Comparison of ENCODE assay signal across 24 mouse cellular contexts in genomic region chr2:94162141-94162540, GRCm38 (mm10). TPM values are rescaled to one million over a fixed set of nuclear protein-coding genes. Genes with fewer than 3 reads are reported as not detected.
DNase-seq lines count a peak whose midpoint lies in the region; ATAC-seq and TF ChIP-seq lines count a peak whose summit lies in the region.
"Had no signal": no experiment of that assay in that cellular context is flagged by ENCODE, and none has a peak within 500 bp of the region (broad histone marks: within the 10 kb centered on the region; RNA-seq: fewer than 3 reads in every experiment).

No protein-coding gene starts in this region.

- H3K79me2 ChIP-seq in liver, adult 2 months (ENCODE audit: control insufficient read depth, insufficient read depth, low read length): peaks cover 3% of the 10 kb centered on the region; the same call in 1 of the 2 replicates

- DNase-seq in limb, embryonic 11.5 days (ENCODE audit: low spot score): peak; percentile 5
- DNase-seq in limb, embryonic 10.5 days (ENCODE audit: low spot score): no peak
- peak; percentile 74 for DNase-seq in liver, adult 2 months (ENCODE audit: extremely low read depth, low read depth, low spot score)
- peak; percentile 68 for DNase-seq in adipocyte (ENCODE audit: low spot score)
- DNase-seq in kidney, adult 8-10 months: no peak
- no peak for DNase-seq in forebrain, embryonic 14.5 days (ENCODE audit: low spot score)
- DNase-seq: adrenal gland, adult 2 months; adrenal gland, adult 8-10 months; adrenal gland, postnatal 10 days; adrenal gland, postnatal 14 days; adrenal gland, postnatal 25 days; adrenal gland, postnatal 36 days; B cell, adult 2 months; cerebellum, adult 11 months; cerebellum, adult 11-12 months; cerebellum, adult 18-20 months; cerebellum, adult 2 months had no signal

- 73% methylated on average over 6 of the region's 6 CpGs for WGBS in limb, embryonic 11.5 days
- WGBS in limb, embryonic 10.5 days: 75% methylated on average over 6 of the region's 6 CpGs
- WGBS in liver, adult 2 months: 29% methylated on average over 6 of the region's 6 CpGs
- WGBS in liver, embryonic 12.5 days (ENCODE audit: insufficient replicate concordance): 59% methylated on average over 6 of the region's 6 CpGs
- WGBS in forebrain, embryonic 14.5 days: 70% methylated on average over 6 of the region's 6 CpGs

- no peak overlapping the region for H3K27ac ChIP-seq in limb, embryonic 11.5 days (replicated peaks; ENCODE audit: low read depth, low read length)
- no peak overlapping the region for H3K27ac ChIP-seq in limb, embryonic 10.5 days
- H3K27ac ChIP-seq in liver, adult 2 months (replicated peaks; ENCODE audit: insufficient read depth, low read depth, low read length): no peak overlapping the region
- H3K27ac ChIP-seq in liver, embryonic 12.5 days: no peak overlapping the region
- peak overlapping the region; percentile 93 for H3K27ac ChIP-seq in brown adipose tissue, adult 24 weeks (replicated peaks; ENCODE audit: low read depth, low read length)
- H3K27ac ChIP-seq in forebrain, embryonic 14.5 days (ENCODE audit: low read depth, low read length): no peak overlapping the region

- H3K4me1 ChIP-seq in limb, embryonic 11.5 days (ENCODE audit: control insufficient read depth, insufficient read depth, low read length): no peaks in the 10 kb centered on the region
- peaks cover 6% of the 10 kb centered on the region; the same call in 1 of the 2 replicates for H3K4me1 ChIP-seq in limb, embryonic 10.5 days
- H3K4me1 ChIP-seq in liver, adult 2 months (ENCODE audit: control insufficient read depth, insufficient read depth, low read length): peaks cover 2% of the 10 kb centered on the region; the same call in 1 of the 2 replicates
- H3K4me1 ChIP-seq in liver, embryonic 12.5 days: peaks cover 6% of the 10 kb centered on the region
- H3K4me1 ChIP-seq in brown adipose tissue, adult 24 weeks (ENCODE audit: control insufficient read depth, insufficient read depth, insufficient read length, low read length): peaks cover 5% of the 10 kb centered on the region; the same call in 1 of the 2 replicates
- H3K4me1 ChIP-seq in forebrain, embryonic 14.5 days (ENCODE audit: control insufficient read depth, insufficient read depth, low read length): peaks cover 4% of the 10 kb centered on the region; the same call in 1 of the 2 replicates

- TF ChIP-seq POLR2A in liver, adult 2 months (IDR thresholded peaks at IDR 0.05; ENCODE audit: extremely low read depth, insufficient read depth, low read length): no peak

- no peak for ATAC-seq in limb, embryonic 11.5 days (ENCODE audit: insufficient number of reproducible peaks, low FRiP score, low TSS enrichment, low read depth)
- no peak for ATAC-seq in liver, embryonic 12.5 days
- ATAC-seq in forebrain, embryonic 14.5 days: no peak
- ATAC-seq: activated CD4-positive, CD25-positive, alpha-beta regulatory T cell, adult 4 months; CD4-positive, CD25-positive, alpha-beta regulatory T cell, adult 4 months; Patski had no signal

- TF ChIP-seq CTCF in liver, adult 2 months (IDR thresholded peaks at IDR 0.05; ENCODE audit: low read depth, low read length): no peak

- no peaks in the 10 kb centered on the region for H3K9me3 ChIP-seq in limb, embryonic 11.5 days (ENCODE audit: control insufficient read depth, low read length)
- H3K9me3 ChIP-seq in limb, embryonic 10.5 days (replicated peaks): no peaks in the 10 kb centered on the region
- H3K9me3 ChIP-seq in liver, embryonic 12.5 days (replicated peaks): no peaks in the 10 kb centered on the region
- H3K9me3 ChIP-seq in forebrain, embryonic 14.5 days (replicated peaks; ENCODE audit: control insufficient read depth, low read length): no peaks in the 10 kb centered on the region
- H3K9me3 ChIP-seq: G1E had no signal

- no peaks in the 10 kb centered on the region for H3K27me3 ChIP-seq in limb, embryonic 11.5 days (ENCODE audit: control insufficient read depth, insufficient read depth, low read length)
- no peaks in the 10 kb centered on the region for H3K27me3 ChIP-seq in limb, embryonic 10.5 days (ENCODE audit: low read depth, poor library complexity, severe bottlenecking)
- H3K27me3 ChIP-seq in liver, adult 2 months (ENCODE audit: control insufficient read depth, insufficient read depth, low read length): no peaks in the 10 kb centered on the region
- peaks cover 6% of the 10 kb centered on the region; the same call in 1 of the 2 replicates for H3K27me3 ChIP-seq in liver, embryonic 12.5 days (replicated peaks)
- no peaks in the 10 kb centered on the region for H3K27me3 ChIP-seq in forebrain, embryonic 14.5 days (replicated peaks; ENCODE audit: control insufficient read depth, insufficient read depth, low read length)
- H3K27me3 ChIP-seq: CH12.LX had no signal

- no peak overlapping the region for H3K4me3 ChIP-seq in limb, embryonic 11.5 days (ENCODE audit: low read depth, low read length)
- H3K4me3 ChIP-seq in limb, embryonic 10.5 days: no peak overlapping the region
- no peak overlapping the region for H3K4me3 ChIP-seq in liver, adult 2 months (ENCODE audit: insufficient read depth, low read depth, low read length)
- no peak overlapping the region for H3K4me3 ChIP-seq in liver, embryonic 12.5 days
- H3K4me3 ChIP-seq in brown adipose tissue, adult 24 weeks (ENCODE audit: insufficient read depth, low read depth, low read length): no peak overlapping the region
- H3K4me3 ChIP-seq in forebrain, embryonic 14.5 days (ENCODE audit: low read depth, low read length): no peak overlapping the region

- H3K36me3 ChIP-seq in limb, embryonic 11.5 days (ENCODE audit: control insufficient read depth, insufficient read depth, low read length): no peaks in the 10 kb centered on the region
- H3K36me3 ChIP-seq in limb, embryonic 10.5 days: no peaks in the 10 kb centered on the region
- no peaks in the 10 kb centered on the region for H3K36me3 ChIP-seq in liver, adult 2 months (ENCODE audit: control insufficient read depth, insufficient read depth, low read length)
- H3K36me3 ChIP-seq in liver, embryonic 12.5 days: no peaks in the 10 kb centered on the region
- H3K36me3 ChIP-seq in forebrain, embryonic 14.5 days (ENCODE audit: control insufficient read depth, insufficient read depth, low read length): no peaks in the 10 kb centered on the region
- H3K36me3 ChIP-seq: G1E had no signal

- H3K4me2 ChIP-seq in limb, embryonic 11.5 days (ENCODE audit: low read depth, severe bottlenecking): no peak overlapping the region
- H3K4me2 ChIP-seq in liver, embryonic 12.5 days: no peak overlapping the region
- no peak overlapping the region for H3K4me2 ChIP-seq in forebrain, embryonic 14.5 days (ENCODE audit: low read length)

- H3K9ac ChIP-seq in limb, embryonic 11.5 days (ENCODE audit: low read length): no peak overlapping the region
- H3K9ac ChIP-seq in liver, adult 2 months (ENCODE audit: low read depth, low read length): no peak overlapping the region
- H3K9ac ChIP-seq in liver, embryonic 12.5 days: no peak overlapping the region
- H3K9ac ChIP-seq in forebrain, embryonic 14.5 days (ENCODE audit: low read length): no peak overlapping the region

RNA-seq across cellular contexts. Expression of gene Hsd17b12, which starts 4.4 kb away (rescaled TPM):
- 114 TPM in 2 replicates for polyA plus RNA-seq in limb, embryonic 11.5 days (2014; fragmentation: Nextera tagmentation; extraction: Ambion mirVana)
- polyA plus RNA-seq in limb, embryonic 10.5 days (2016; fragmentation: Nextera tagmentation; extraction: Ambion mirVana): 125 and 137 TPM in 2 replicates
- total RNA-seq in liver, adult 2 months (2014; rRNA removed): 120 and 144 TPM in 2 replicates
- 49.7 and 68.5 TPM in 2 replicates for polyA plus RNA-seq in liver, adult 2 months (2012; rRNA removed)
- polyA plus RNA-seq in liver, embryonic 12.5 days (2016; fragmentation: Nextera tagmentation; extraction: Ambion mirVana): 70.3 and 70.5 TPM in 2 replicates
- 393 and 417 TPM in 2 replicates for polyA plus RNA-seq in brown adipose tissue, adult 24 weeks (2012; ENCODE audit: insufficient read depth, insufficient read length, missing spikeins)
- 129 and 143 TPM in 2 replicates for polyA plus RNA-seq in forebrain, embryonic 14.5 days (2014; fragmentation: Nextera tagmentation; extraction: Ambion mirVana)

Comparison
In these comparisons a context has a peak if more than half of its experiments do, and no peak if none do; other contexts are left out.
1. DNase-seq: peak in limb, embryonic 11.5 days (single experiment), liver, adult 2 months (single experiment) and adipocyte (single experiment); none in limb, embryonic 10.5 days (single experiment), kidney, adult 8-10 months (0 of 2) and forebrain, embryonic 14.5 days (single experiment).